In genomic region chr3:24071169-24071797, GRCm38 (mm10) we compare ENCODE assay signal across 8 mouse cellular contexts.
A peak's percentile ranks its signal among the peaks of the same experiment; 100 is the strongest.
DNase-seq lines count a peak whose midpoint lies in the region; ATAC-seq and TF ChIP-seq lines count a peak whose summit lies in the region.

No protein-coding gene starts in this region.

- H3K27ac ChIP-seq in embryonic facial prominence, embryonic 13.5 days = peak overlapping the region; percentile 3; the same call in 1 of the 2 replicates
- H3K27ac ChIP-seq in embryonic facial prominence, embryonic 10.5 days (replicated peaks) = no peak overlapping the region
- H3K27ac ChIP-seq in neural tube, embryonic 15.5 days (replicated peaks) = no peak overlapping the region
- H3K27ac ChIP-seq in heart, postnatal 0 days (ENCODE audit: low read depth) = no peak overlapping the region

- no peaks in the 10 kb centered on the region for H3K36me3 ChIP-seq in embryonic facial prominence, embryonic 13.5 days
- no peaks in the 10 kb centered on the region for H3K36me3 ChIP-seq in embryonic facial prominence, embryonic 10.5 days (replicated peaks)
- H3K36me3 ChIP-seq in neural tube, embryonic 15.5 days = no peaks in the 10 kb centered on the region
- H3K36me3 ChIP-seq in heart, postnatal 0 days (replicated peaks; ENCODE audit: control insufficient read depth, insufficient read depth, low read length) = no peaks in the 10 kb centered on the region

- no peak for ATAC-seq in embryonic facial prominence, embryonic 13.5 days (ENCODE audit: insufficient number of reproducible peaks, insufficient read depth, low FRiP score, low TSS enrichment, low read depth)
- ATAC-seq in neural tube, embryonic 15.5 days (ENCODE audit: low FRiP score) = no peak
- peak; percentile 91 for ATAC-seq in heart, postnatal 0 days (ENCODE audit: insufficient read depth, low read depth)
- peak; percentile 87 for ATAC-seq in megakaryocyte-erythroid progenitor cell, adult 5-6 weeks (replicated peaks; ENCODE audit: low FRiP score, low TSS enrichment, poor library complexity, severe bottlenecking)
- no peak for ATAC-seq in cerebellum, adult (ENCODE audit: insufficient number of reproducible peaks, low FRiP score, low TSS enrichment)

- WGBS in embryonic facial prominence, embryonic 13.5 days = 75% methylated on average over 3 of the region's 3 CpGs
- WGBS in embryonic facial prominence, embryonic 10.5 days = 84% methylated on average over 3 of the region's 3 CpGs
- 69% methylated on average over 3 of the region's 3 CpGs for WGBS in neural tube, embryonic 15.5 days
- WGBS in heart, postnatal 0 days = 34% methylated on average over 3 of the region's 3 CpGs

- DNase-seq in embryonic facial prominence, embryonic 10.5 days (ENCODE audit: low spot score) = no peak
- peak; percentile 12 for DNase-seq in neural tube, embryonic 10.5 days (ENCODE audit: extremely low spot score, low spot score)
- peak; percentile 66 for DNase-seq in heart, postnatal 0 days (ENCODE audit: low spot score)
- DNase-seq in yolk sac, embryonic 10.5 days (ENCODE audit: low spot score) = no peak

- no peak overlapping the region for H3K4me3 ChIP-seq in embryonic facial prominence, embryonic 13.5 days
- H3K4me3 ChIP-seq in embryonic facial prominence, embryonic 10.5 days = no peak overlapping the region
- H3K4me3 ChIP-seq in neural tube, embryonic 15.5 days (replicated peaks) = no peak overlapping the region
- H3K4me3 ChIP-seq in heart, postnatal 0 days (ENCODE audit: low read depth, low read length) = no peak overlapping the region

- no peak for TF ChIP-seq CTCF in heart, postnatal 0 days (IDR thresholded peaks at IDR 0.05; ENCODE audit: low read depth)

- H3K27me3 ChIP-seq in embryonic facial prominence, embryonic 13.5 days = no peaks in the 10 kb centered on the region
- no peaks in the 10 kb centered on the region for H3K27me3 ChIP-seq in embryonic facial prominence, embryonic 10.5 days (replicated peaks; ENCODE audit: low read depth, poor library complexity, severe bottlenecking)
- no peaks in the 10 kb centered on the region for H3K27me3 ChIP-seq in neural tube, embryonic 15.5 days (replicated peaks)
- no peaks in the 10 kb centered on the region for H3K27me3 ChIP-seq in heart, postnatal 0 days (ENCODE audit: control insufficient read depth, insufficient read depth, low read length)

- peaks cover 9% of the 10 kb centered on the region for H3K4me1 ChIP-seq in embryonic facial prominence, embryonic 13.5 days
- H3K4me1 ChIP-seq in embryonic facial prominence, embryonic 10.5 days = no peaks in the 10 kb centered on the region
- no peaks in the 10 kb centered on the region for H3K4me1 ChIP-seq in neural tube, embryonic 15.5 days
- 0 out of 2 replicates have a peak, but pooled peaks cover 3% of the 10 kb centered on the region for H3K4me1 ChIP-seq in heart, postnatal 0 days (ENCODE audit: control insufficient read depth, insufficient read depth)

- TF ChIP-seq EP300 in heart, postnatal 0 days (IDR thresholded peaks at IDR 0.05; ENCODE audit: low read depth) = no peak

- H3K9ac ChIP-seq in embryonic facial prominence, embryonic 13.5 days = no peak overlapping the region
- no peak overlapping the region for H3K9ac ChIP-seq in neural tube, embryonic 15.5 days (replicated peaks)
- H3K9ac ChIP-seq in heart, postnatal 0 days (replicated peaks; ENCODE audit: low read depth, low read length) = no peak overlapping the region

- no peaks in the 10 kb centered on the region for H3K9me3 ChIP-seq in embryonic facial prominence, embryonic 13.5 days
- no peaks in the 10 kb centered on the region for H3K9me3 ChIP-seq in embryonic facial prominence, embryonic 10.5 days
- H3K9me3 ChIP-seq in neural tube, embryonic 15.5 days (replicated peaks) = no peaks in the 10 kb centered on the region
- H3K9me3 ChIP-seq in heart, postnatal 0 days (replicated peaks; ENCODE audit: control insufficient read depth, low read length) = no peaks in the 10 kb centered on the region

- H3K4me2 ChIP-seq in embryonic facial prominence, embryonic 13.5 days = no peak overlapping the region
- H3K4me2 ChIP-seq in neural tube, embryonic 15.5 days = no peak overlapping the region
- no peak overlapping the region for H3K4me2 ChIP-seq in heart, postnatal 0 days (ENCODE audit: low read depth, low read length)

Comparison
In these comparisons a context has a peak if more than half of its experiments do, and no peak if none do; other contexts are left out.
1. ATAC-seq: peak in heart, postnatal 0 days (single experiment) and megakaryocyte-erythroid progenitor cell, adult 5-6 weeks (single experiment); none in embryonic facial prominence, embryonic 13.5 days (single experiment), neural tube, embryonic 15.5 days (single experiment) and cerebellum, adult (single experiment).
2. DNase-seq: peak in neural tube, embryonic 10.5 days (single experiment) and heart, postnatal 0 days (single experiment); none in embryonic facial prominence, embryonic 10.5 days (single experiment) and yolk sac, embryonic 10.5 days (single experiment).